Mouse (Mus musculus): ENCODE measurements around the gene Slc22a6. TPM values are rescaled to one million over a fixed set of nuclear protein-coding genes. Genes with fewer than 3 reads are reported as not detected.

Gene Slc22a6
- polyA plus RNA-seq, 1 experiment from 2014 or later, result 0.02 TPM

DNA sequence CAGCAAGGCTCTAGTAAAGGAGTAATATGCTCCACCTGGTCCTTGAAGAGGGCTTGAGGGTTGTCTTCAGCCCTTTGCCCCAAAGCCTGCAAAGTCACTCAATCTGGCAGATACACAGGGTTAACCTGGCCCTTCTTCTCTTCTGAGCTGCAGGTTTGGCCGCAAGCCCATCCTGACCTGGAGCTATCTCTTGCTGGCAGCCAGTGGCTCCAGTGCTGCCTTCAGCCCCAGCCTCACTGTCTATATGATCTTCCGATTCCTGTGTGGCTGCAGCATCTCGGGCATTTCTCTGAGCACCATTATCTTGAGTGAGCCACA is 12.6 kb upstream of the Slc22a6 start:
- H3K9ac ChIP-seq, result no peak overlapping the region
- H3K9me3 ChIP-seq (replicated peaks), result no peaks in the 10 kb centered on the region
- peaks cover 5% of the 10 kb centered on the region; the same call in 1 of the 2 replicates for H3K27me3 ChIP-seq
- peak; percentile 16 for ATAC-seq (ENCODE audit: insufficient read depth)
- peaks cover 51% of the 10 kb centered on the region for H3K4me1 ChIP-seq (replicated peaks)
- WGBS (ENCODE audit: insufficient replicate concordance), result 25% methylated on average over 3 of the region's 3 CpGs
- H3K27ac ChIP-seq (replicated peaks), result peak overlapping the region; percentile 43
- H3K36me3 ChIP-seq (replicated peaks), result no peaks in the 10 kb centered on the region
- H3K4me3 ChIP-seq (replicated peaks), result no peak overlapping the region
- no peak overlapping the region for H3K4me2 ChIP-seq

DNA sequence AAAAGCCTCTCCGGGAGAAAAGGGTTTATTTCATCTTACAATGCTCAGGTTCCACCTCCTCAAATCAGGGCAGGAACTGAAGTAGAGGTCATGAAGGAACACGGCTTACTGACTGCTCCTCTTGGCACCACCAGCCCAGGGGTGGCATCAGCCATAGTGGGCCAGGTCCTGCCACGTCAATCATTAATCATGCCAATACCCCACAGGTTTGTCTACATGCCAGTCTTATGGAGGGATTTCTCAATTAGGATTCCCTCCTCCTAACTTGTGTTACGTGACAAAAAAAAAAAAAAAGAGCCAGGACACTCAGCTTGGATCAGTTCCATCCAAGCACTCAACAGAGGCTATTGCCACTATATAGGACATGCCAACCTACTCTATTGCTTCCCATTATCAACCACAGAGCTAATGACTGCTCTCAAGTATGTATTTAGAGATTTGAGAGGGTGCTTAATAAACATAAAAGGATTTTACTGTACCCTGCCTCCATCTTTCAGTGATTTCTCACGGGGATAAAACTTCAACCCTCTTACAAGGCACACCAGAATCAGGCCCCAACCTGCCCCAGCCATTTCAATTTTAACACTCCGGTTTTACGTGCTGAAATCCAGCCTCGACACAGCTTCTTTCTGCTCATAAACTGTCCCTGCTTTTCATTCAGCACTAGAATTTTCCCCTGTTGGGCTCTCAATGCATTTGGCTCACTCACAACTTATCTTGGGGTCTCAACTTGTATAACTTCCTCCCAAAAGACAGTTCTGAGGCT is 6.3 kb upstream of the Slc22a6 start:
- ATAC-seq (ENCODE audit: insufficient read depth), result no peak
- H3K4me2 ChIP-seq, result no peak overlapping the region
- no peak overlapping the region for H3K9ac ChIP-seq
- H3K4me1 ChIP-seq (replicated peaks), result no peaks in the 10 kb centered on the region
- H3K27me3 ChIP-seq, result peaks cover 23% of the 10 kb centered on the region; the same call in 1 of the 2 replicates
- H3K9me3 ChIP-seq (replicated peaks), result no peaks in the 10 kb centered on the region
- no peaks in the 10 kb centered on the region for H3K36me3 ChIP-seq (replicated peaks)
- 69% methylated on average over 8 of the region's 8 CpGs for whole genome bisulfite sequencing (ENCODE audit: insufficient replicate concordance)
- H3K27ac ChIP-seq (replicated peaks), result no peak overlapping the region
- no peak overlapping the region for H3K4me3 ChIP-seq (replicated peaks)

DNA sequence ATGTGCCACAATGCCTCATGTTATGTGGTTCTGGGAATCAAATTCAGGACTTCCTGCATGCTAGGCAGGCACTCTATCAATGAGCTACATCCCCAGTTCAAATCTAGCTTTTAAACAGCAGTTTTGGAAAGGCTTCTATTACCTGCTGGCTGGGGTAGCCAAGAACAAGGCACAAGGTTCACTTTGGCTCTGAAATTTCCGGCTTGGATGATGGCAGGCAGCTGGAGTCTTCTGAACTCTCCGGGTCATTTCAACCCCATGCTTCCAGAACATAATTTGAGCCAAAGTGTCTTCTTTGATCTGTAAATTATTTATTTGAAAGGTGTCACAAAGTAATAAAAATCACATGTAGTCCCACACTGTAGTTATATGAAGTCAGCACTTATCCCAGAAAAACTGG is 4.7 kb upstream of the Slc22a6 start:
- peaks cover 20% of the 10 kb centered on the region; the same call in 1 of the 2 replicates for H3K27me3 ChIP-seq
- H3K4me3 ChIP-seq (replicated peaks), result no peak overlapping the region
- no peak for ATAC-seq (ENCODE audit: insufficient read depth)
- H3K4me1 ChIP-seq (replicated peaks), result no peaks in the 10 kb centered on the region
- H3K9ac ChIP-seq, result no peak overlapping the region
- no peak overlapping the region for H3K27ac ChIP-seq (replicated peaks)
- 62% methylated on average over 2 of the region's 2 CpGs for WGBS (ENCODE audit: insufficient replicate concordance)
- no peaks in the 10 kb centered on the region for H3K36me3 ChIP-seq (replicated peaks)
- H3K9me3 ChIP-seq (replicated peaks), result no peaks in the 10 kb centered on the region
- no peak overlapping the region for H3K4me2 ChIP-seq

DNA sequence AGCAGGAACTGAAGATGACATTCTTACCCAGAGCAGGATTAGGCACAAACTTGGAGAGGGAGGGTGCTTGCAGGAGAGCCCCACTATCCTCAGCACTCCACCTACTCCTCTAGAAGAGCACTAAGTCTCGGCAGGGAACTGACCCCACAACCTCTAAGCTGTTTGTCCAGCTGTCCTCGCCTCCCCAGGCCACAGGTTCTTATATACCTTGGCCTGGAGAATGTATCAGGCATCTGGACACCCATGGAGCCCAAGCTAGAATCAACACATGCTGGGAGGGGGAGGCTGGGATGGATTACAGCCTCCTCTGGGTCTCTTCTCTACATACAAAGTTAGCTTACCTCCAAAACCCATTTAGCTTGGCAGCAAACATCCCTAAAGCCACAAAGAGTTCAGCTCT is 3.5 kb upstream of the Slc22a6 start:
- Histone ChIP-seq H3K4me3 (replicated peaks) (no peak overlapping the region), H3K9ac (no peak overlapping the region), H3K27me3 (peaks cover 18% of the 10 kb centered on the region; the same call in 1 of the 2 replicates), H3K4me1 (replicated peaks) (no peaks in the 10 kb centered on the region), H3K36me3 (replicated peaks) (no peaks in the 10 kb centered on the region), H3K9me3 (replicated peaks) (no peaks in the 10 kb centered on the region), H3K27ac (replicated peaks) (no peak overlapping the region), H3K4me2 (no peak overlapping the region)
- WGBS (ENCODE audit: insufficient replicate concordance), result 46% methylated on average over 2 of the region's 2 CpGs
- no peak for ATAC-seq (ENCODE audit: insufficient read depth)

DNA sequence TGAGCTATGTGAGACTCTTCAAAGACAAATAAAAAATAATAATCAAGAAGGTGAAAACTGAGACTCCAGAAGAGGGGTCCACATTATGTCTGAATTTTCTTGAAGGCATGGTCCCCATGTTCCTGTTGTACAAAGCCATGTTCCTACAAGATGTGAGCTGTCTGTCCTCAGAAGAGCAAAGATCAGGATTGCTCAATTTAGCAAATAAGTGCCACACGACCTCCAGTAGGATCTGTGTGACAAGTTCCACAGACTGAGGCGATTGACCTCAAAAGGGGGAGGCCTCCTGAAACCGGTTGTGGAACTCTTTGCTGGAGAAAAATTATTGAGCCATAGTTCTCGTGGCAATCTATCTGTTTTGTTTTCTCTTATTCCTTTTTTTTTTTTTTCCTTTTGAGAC is 1.5 kb upstream of the Slc22a6 start:
- ATAC-seq (ENCODE audit: insufficient read depth), result no peak
- Histone ChIP-seq H3K27ac (replicated peaks) (no peak overlapping the region), H3K27me3 (peaks cover 18% of the 10 kb centered on the region; the same call in 1 of the 2 replicates), H3K4me3 (replicated peaks) (no peak overlapping the region), H3K4me2 (no peak overlapping the region), H3K36me3 (replicated peaks) (no peaks in the 10 kb centered on the region), H3K9me3 (replicated peaks) (no peaks in the 10 kb centered on the region), H3K4me1 (replicated peaks) (no peaks in the 10 kb centered on the region), H3K9ac (no peak overlapping the region)
- 27% methylated on average over 4 of the region's 4 CpGs for WGBS (ENCODE audit: insufficient replicate concordance)

DNA sequence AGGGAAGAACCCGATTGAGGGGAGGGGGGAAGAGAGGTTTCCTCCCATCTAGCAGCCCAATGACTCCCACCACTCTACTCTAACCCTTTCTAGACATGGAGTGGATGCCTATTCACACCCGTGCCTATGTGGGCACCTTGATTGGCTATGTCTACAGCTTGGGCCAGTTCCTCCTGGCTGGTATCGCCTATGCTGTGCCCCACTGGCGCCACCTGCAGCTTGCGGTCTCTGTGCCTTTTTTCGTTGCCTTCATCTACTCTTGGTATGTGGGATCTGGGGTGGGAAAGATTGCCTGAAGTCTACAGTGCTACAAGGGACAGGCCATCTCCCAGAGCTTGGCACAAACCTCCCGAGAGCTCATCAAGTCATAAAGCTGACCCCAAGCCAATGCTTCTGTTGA is 3.3 kb downstream of the Slc22a6 start:
- no peaks in the 10 kb centered on the region for H3K9me3 ChIP-seq (replicated peaks)
- no peak for ATAC-seq (ENCODE audit: insufficient read depth)
- no peaks in the 10 kb centered on the region for H3K4me1 ChIP-seq (replicated peaks)
- no peak overlapping the region for H3K4me2 ChIP-seq
- H3K4me3 ChIP-seq (replicated peaks), result no peak overlapping the region
- no peak overlapping the region for H3K27ac ChIP-seq (replicated peaks)
- H3K36me3 ChIP-seq (replicated peaks), result no peaks in the 10 kb centered on the region
- H3K27me3 ChIP-seq, result no peaks in the 10 kb centered on the region; the same call in 1 of the 2 replicates
- H3K9ac ChIP-seq, result no peak overlapping the region
- 76% methylated on average over 7 of the region's 7 CpGs for WGBS (ENCODE audit: insufficient replicate concordance)

DNA sequence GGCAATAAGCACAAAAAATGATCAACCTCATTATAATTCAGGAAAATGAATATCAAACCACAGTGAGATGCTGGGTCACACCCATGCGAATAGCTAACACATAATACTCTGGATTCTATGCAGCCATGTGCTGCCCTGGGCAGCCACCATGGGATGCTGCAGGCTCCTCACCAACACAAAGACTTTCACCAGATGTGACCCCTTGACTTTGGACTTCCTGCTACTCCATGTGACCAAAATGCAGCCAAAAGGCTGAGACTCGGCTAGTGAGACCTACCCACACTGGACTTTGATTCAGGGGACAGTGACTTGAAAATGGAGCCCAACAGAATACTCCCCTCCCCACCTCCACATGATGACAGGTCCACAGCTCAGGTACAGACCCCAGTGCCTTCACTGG is 12.4 kb downstream of the Slc22a6 start:
- no peaks in the 10 kb centered on the region; the same call in 1 of the 2 replicates for H3K27me3 ChIP-seq
- H3K4me1 ChIP-seq (replicated peaks), result 0 out of 2 replicates have a peak, but pooled peaks cover 4% of the 10 kb centered on the region
- H3K4me2 ChIP-seq, result no peak overlapping the region
- WGBS (ENCODE audit: insufficient replicate concordance), result 47% methylated on average over 2 of the region's 2 CpGs
- no peak overlapping the region for H3K9ac ChIP-seq
- peak; percentile 34; the same call in 1 of the 2 replicates for ATAC-seq (ENCODE audit: insufficient read depth)
- no peak overlapping the region for H3K27ac ChIP-seq (replicated peaks)
- no peak overlapping the region for H3K4me3 ChIP-seq (replicated peaks)
- H3K36me3 ChIP-seq (replicated peaks), result no peaks in the 10 kb centered on the region
- H3K9me3 ChIP-seq (replicated peaks), result no peaks in the 10 kb centered on the region

DNA sequence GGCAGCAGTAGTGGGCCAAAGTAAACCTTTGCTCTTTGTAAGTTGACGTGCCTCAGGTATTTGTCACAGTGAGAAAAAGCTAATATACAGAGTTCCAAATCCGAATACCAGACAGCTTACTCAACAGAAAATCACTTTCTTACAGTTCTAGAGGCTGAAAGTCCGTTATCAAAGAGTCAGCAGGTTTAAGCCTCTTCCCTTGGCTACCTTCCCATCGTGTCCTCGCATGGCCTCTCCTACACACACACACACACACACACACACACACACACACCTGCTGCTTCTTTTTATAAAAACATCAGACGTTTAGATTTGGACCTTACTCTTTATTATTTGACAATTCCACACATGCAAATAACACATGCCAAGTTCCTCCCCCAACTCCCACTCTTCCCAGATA is 13.0 kb downstream of the Slc22a6 start:
- H3K36me3 ChIP-seq (replicated peaks), result no peaks in the 10 kb centered on the region
- 0 out of 2 replicates have a peak, but pooled peaks cover 4% of the 10 kb centered on the region for H3K4me1 ChIP-seq (replicated peaks)
- no peak overlapping the region for H3K4me3 ChIP-seq (replicated peaks)
- ATAC-seq (ENCODE audit: insufficient read depth), result no peak
- no peak overlapping the region for H3K4me2 ChIP-seq
- H3K27me3 ChIP-seq, result no peaks in the 10 kb centered on the region
- H3K9ac ChIP-seq, result no peak overlapping the region
- no peaks in the 10 kb centered on the region for H3K9me3 ChIP-seq (replicated peaks)
- H3K27ac ChIP-seq (replicated peaks), result no peak overlapping the region
- WGBS (ENCODE audit: insufficient replicate concordance), result 47% methylated on average over 6 of the region's 6 CpGs

DNA sequence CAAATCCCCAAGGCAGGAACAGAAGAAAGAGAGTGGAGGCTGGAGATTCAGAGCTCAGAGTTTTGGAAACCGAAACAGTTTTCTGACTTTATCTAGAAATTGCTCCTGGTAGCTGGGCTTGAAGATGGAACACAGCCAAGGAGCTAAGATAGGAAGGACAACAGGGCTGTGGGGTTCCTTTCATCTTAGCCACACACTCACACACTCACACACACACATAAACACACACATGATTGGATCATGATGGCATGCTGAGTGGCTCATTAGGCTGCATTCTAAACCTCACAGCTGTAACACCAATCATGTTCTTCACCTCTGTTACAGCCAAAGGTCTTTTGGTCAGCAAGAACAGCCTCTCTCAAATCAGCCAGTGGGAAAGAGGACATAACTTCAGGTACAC is 14.2 kb downstream of the Slc22a6 start:
- Histone ChIP-seq H3K9me3 (replicated peaks) (no peaks in the 10 kb centered on the region), H3K4me3 (replicated peaks) (no peak overlapping the region), H3K27ac (replicated peaks) (no peak overlapping the region), H3K9ac (no peak overlapping the region), H3K4me2 (no peak overlapping the region), H3K36me3 (replicated peaks) (no peaks in the 10 kb centered on the region), H3K27me3 (no peaks in the 10 kb centered on the region), H3K4me1 (replicated peaks) (0 out of 2 replicates have a peak, but pooled peaks cover 4% of the 10 kb centered on the region)
- 36% methylated on average over 1 of the region's 1 CpGs for WGBS (ENCODE audit: insufficient replicate concordance)
- no peak for ATAC-seq (ENCODE audit: insufficient read depth)

DNA sequence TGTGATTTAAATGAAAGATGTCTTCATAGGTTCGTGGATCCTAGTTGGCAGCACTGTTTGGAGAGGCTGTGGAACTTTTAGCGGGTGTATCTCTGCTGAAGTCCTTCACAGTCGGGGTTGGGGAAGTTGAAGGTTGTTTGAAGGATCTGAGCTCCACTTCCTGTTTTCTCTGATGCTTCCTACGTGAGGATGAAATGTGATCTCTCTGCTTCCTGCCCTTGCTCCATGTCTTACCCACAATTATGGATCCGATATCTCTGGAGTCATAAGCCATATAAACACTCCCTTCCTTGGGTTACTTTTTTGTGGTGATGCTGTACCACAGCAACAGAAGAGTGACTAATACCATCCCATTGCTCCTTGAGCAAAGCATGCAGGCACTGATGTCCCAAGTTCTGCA is 24.2 kb downstream of the Slc22a6 start:
- H3K9me3 ChIP-seq (replicated peaks), result no peaks in the 10 kb centered on the region
- 14% methylated on average over 5 of the region's 5 CpGs for WGBS (ENCODE audit: insufficient replicate concordance)

DNA sequence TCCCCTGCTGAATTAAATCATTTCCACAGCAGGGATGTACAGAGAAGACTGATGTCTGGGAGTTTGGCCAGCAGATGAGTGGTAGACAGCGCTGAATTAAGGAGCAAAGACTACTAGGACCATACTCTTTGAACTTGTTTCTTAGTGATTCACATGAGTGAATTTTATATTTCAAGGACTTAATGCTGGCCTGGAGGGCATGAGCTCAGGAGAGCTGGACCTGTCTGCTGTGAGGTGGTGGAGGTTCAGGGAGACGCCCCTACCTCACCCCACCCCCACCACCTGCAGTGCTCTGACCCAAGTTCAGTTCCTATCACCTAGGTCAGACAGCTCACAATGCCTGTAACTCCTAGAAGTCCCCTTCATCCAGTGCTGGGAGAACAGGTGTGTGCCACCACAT is 28.6 kb downstream of the Slc22a6 start:
- Histone ChIP-seq H3K4me3 (replicated peaks) (no peak overlapping the region), H3K4me2 (no peak overlapping the region), H3K9me3 (replicated peaks) (no peaks in the 10 kb centered on the region), H3K36me3 (replicated peaks) (no peaks in the 10 kb centered on the region), H3K27me3 (no peaks in the 10 kb centered on the region), H3K9ac (no peak overlapping the region), H3K4me1 (replicated peaks) (no peaks in the 10 kb centered on the region), H3K27ac (replicated peaks) (no peak overlapping the region)
- WGBS (ENCODE audit: insufficient replicate concordance), result 62% methylated on average over 2 of the region's 2 CpGs
- ATAC-seq (ENCODE audit: insufficient read depth), result no peak

More for the DNA sequence above, 24.2 kb downstream of the Slc22a6 start:
- ATAC-seq (ENCODE audit: insufficient read depth), result no peak
- H3K4me1 ChIP-seq (replicated peaks), result no peaks in the 10 kb centered on the region
- no peaks in the 10 kb centered on the region for H3K27me3 ChIP-seq
- no peak overlapping the region for H3K4me3 ChIP-seq (replicated peaks)
- H3K4me2 ChIP-seq, result no peak overlapping the region
- no peak overlapping the region for H3K27ac ChIP-seq (replicated peaks)
- no peak overlapping the region for H3K9ac ChIP-seq
- no peaks in the 10 kb centered on the region for H3K36me3 ChIP-seq (replicated peaks)

DNA sequence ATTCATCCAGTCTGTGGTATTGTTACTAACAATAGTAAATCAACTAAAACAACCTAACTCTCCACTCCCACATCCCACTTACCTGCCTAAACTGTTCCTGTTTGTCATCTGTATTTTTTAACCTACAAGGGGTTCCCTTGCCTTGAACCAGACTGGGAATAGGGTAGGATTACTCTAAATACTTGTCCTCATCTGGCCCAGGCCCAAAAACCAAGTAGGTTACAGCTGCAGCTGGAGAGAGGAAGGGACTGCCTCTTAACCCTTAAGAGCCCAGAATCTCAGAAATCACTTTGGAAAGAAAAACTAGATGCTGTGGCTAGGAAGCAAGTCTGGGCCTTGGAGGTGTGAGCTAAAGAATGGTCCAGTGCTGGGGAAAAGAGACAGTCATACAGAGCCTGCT is 38.0 kb downstream of the Slc22a6 start:
- Histone ChIP-seq H3K4me1 (replicated peaks) (no peaks in the 10 kb centered on the region), H3K27ac (replicated peaks) (no peak overlapping the region), H3K27me3 (peaks cover 6% of the 10 kb centered on the region; the same call in 1 of the 2 replicates), H3K9ac (no peak overlapping the region), H3K4me2 (no peak overlapping the region), H3K36me3 (replicated peaks) (no peaks in the 10 kb centered on the region), H3K9me3 (replicated peaks) (no peaks in the 10 kb centered on the region), H3K4me3 (replicated peaks) (no peak overlapping the region)
- no peak for ATAC-seq (ENCODE audit: insufficient read depth)

All from liver, embryonic 15.5 days (tissue).